Mouse (Mus musculus): ENCODE data around the gene Ccdc3. TPM values are rescaled to one million over a fixed set of nuclear protein-coding genes. Genes with fewer than 3 reads are reported as not detected.
"Not testable (repeated sequence)": the region's sequence is repeated elsewhere in the genome, so short reads cannot be mapped to it uniquely, and the experiment has no call there.

Ccdc3 gene
- polyA plus RNA-seq, 1 experiment from 2014 or later = 12.1 TPM

DNA sequence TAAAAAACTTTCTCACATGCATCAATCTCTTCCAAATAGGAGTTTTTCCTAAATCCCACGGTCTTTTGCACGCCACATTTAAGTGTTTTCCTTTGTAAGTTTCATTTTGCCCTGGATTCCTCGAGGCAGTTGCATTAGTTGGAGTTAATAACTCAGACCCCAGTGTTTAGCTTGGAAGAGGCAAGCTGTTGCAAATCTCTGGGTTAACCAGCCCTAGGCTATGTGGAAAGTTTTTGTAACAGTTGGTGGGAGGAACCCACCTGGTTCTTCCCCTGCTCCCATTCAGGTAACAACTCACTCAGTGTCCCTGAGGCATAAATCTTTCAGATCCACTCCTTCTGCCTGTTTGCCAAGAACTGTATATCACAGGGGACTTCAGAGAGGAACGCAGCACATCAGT lies 101.9 kb downstream of the Ccdc3 start:
- H3K27ac ChIP-seq = peak overlapping the region; percentile 26; the same call in 1 of the 2 replicates
- no peak for TF ChIP-seq CTCF (IDR thresholded peaks at IDR 0.05; ENCODE audit: low read depth)
- H3K4me1 ChIP-seq (replicated peaks; ENCODE audit: insufficient read depth, low read length) = no peaks in the 10 kb centered on the region
- no peak overlapping the region for H3K4me3 ChIP-seq (replicated peaks; ENCODE audit: low read depth, low read length)
- no peak for ATAC-seq (replicated peaks; ENCODE audit: low FRiP score, low read depth)
- WGBS = 50% methylated on average over 4 of the region's 4 CpGs
- no peaks in the 10 kb centered on the region for H3K36me3 ChIP-seq (ENCODE audit: insufficient read depth, low read length)
- no peak overlapping the region for H3K9ac ChIP-seq (ENCODE audit: low read depth, low read length)
- no peaks in the 10 kb centered on the region for H3K9me3 ChIP-seq (replicated peaks; ENCODE audit: low read length)
- DNase-seq (ENCODE audit: low spot score) = peak; percentile 52
- no peaks in the 10 kb centered on the region for H3K27me3 ChIP-seq (ENCODE audit: insufficient read depth, low read length)
- H3K4me2 ChIP-seq (ENCODE audit: low read length) = no peak overlapping the region

DNA sequence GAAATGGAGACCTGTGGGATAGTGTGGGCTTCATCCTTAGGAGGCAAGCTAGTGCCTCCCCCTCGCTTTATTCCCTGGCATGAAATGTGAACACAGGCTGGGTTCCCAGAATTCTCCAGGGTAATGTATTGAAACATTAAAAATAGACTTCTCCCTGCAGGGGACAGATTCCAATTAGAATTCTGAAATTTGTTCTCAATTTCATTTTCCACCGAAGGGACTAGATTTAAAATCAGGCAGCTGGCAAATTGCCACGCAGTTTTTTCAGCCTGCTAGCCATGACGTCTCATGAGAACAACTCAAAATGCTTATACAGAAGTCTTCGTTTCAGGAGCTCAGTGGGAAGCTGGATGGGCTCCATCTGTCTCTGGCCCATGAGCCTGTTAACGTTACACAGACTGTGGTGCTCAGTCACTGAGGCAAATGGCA lies 103.9 kb downstream of the Ccdc3 start:
- TF ChIP-seq CTCF (IDR thresholded peaks at IDR 0.05; ENCODE audit: low read depth) = no peak
- H3K36me3 ChIP-seq (ENCODE audit: insufficient read depth, low read length) = no peaks in the 10 kb centered on the region
- H3K4me1 ChIP-seq (replicated peaks; ENCODE audit: insufficient read depth, low read length) = no peaks in the 10 kb centered on the region
- no peak overlapping the region for H3K4me2 ChIP-seq (ENCODE audit: low read length)
- no peak overlapping the region for H3K9ac ChIP-seq (ENCODE audit: low read depth, low read length)
- no peak overlapping the region for H3K4me3 ChIP-seq (replicated peaks; ENCODE audit: low read depth, low read length)
- ATAC-seq (replicated peaks; ENCODE audit: low FRiP score, low read depth) (no peak), DNase-seq (ENCODE audit: low spot score) (peak; percentile 33)
- 49% methylated on average over 6 of the region's 6 CpGs for WGBS
- H3K27ac ChIP-seq = no peak overlapping the region
- no peaks in the 10 kb centered on the region for H3K27me3 ChIP-seq (ENCODE audit: insufficient read depth, low read length)
- H3K9me3 ChIP-seq (replicated peaks; ENCODE audit: low read length) = no peaks in the 10 kb centered on the region

GRCm38 (mm10) chr2:5249199-5249598 lies 111.6 kb downstream of the Ccdc3 start:
- H3K4me1 ChIP-seq (replicated peaks; ENCODE audit: insufficient read depth, low read length); H3K9me3 ChIP-seq (replicated peaks; ENCODE audit: low read length); H3K27me3 ChIP-seq (ENCODE audit: insufficient read depth, low read length); H3K9ac ChIP-seq (ENCODE audit: low read depth, low read length); ATAC-seq (replicated peaks; ENCODE audit: low FRiP score, low read depth); H3K27ac ChIP-seq; H3K36me3 ChIP-seq (ENCODE audit: insufficient read depth, low read length); H3K4me2 ChIP-seq (ENCODE audit: low read length); H3K4me3 ChIP-seq (replicated peaks; ENCODE audit: low read depth, low read length); DNase-seq (ENCODE audit: low spot score): not testable (repeated sequence)
- WGBS = 89% methylated on average over 6 of the region's 6 CpGs

DNA sequence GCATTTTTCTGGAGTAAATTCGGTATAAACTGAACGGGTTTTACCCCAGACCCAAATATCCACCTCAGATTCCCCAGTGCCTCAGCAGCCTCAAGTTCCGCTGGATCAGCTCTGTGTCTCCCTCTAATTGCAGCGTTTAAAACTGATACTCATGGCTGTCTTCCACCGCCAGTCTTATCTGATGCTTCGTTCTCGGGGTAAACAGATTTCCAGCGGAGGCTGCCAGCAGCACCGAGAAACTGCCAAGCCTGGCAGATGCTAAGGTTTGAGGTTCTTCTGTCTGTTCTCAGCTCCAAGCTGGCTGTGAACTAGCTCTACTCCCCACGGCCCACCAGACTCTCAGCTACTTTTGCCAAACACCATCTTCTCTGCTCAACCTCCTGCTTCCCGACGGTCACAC lies 112.4 kb downstream of the Ccdc3 start:
- H3K9ac ChIP-seq (ENCODE audit: low read depth, low read length) = no peak overlapping the region
- no peak overlapping the region for H3K4me3 ChIP-seq (replicated peaks; ENCODE audit: low read depth, low read length)
- H3K27ac ChIP-seq = no peak overlapping the region
- H3K27me3 ChIP-seq (ENCODE audit: insufficient read depth, low read length) = no peaks in the 10 kb centered on the region
- H3K4me2 ChIP-seq (ENCODE audit: low read length) = no peak overlapping the region
- H3K36me3 ChIP-seq (ENCODE audit: insufficient read depth, low read length) = no peaks in the 10 kb centered on the region
- no peak for ATAC-seq (replicated peaks; ENCODE audit: low FRiP score, low read depth)
- H3K4me1 ChIP-seq (replicated peaks; ENCODE audit: insufficient read depth, low read length) = no peaks in the 10 kb centered on the region
- no peaks in the 10 kb centered on the region for H3K9me3 ChIP-seq (replicated peaks; ENCODE audit: low read length)
- 66% methylated on average over 12 of the region's 12 CpGs for WGBS
- peak; percentile 22; the same call in 1 of the 2 replicates for TF ChIP-seq CTCF (IDR thresholded peaks at IDR 0.05; ENCODE audit: low read depth)
- DNase-seq (ENCODE audit: low spot score) = no peak

DNA sequence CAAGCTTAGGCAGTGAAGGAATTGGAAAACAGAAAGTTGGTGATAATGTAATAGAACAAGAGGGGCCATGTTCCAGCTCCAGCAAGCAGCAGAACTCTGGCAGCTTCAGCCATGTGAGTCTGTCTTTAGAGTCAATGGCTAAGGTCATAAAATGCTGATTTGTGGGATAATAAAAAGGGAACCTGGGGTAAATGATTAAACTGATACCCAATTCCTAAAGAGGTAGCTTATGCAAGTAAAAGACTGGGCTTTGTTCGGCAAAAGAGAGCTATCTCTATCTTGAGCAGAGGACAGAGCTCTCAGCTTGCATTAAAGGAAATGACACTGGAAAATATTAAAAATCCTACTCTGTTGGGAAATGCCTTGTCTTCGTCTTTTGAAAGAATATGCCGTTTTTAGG lies 120.7 kb downstream of the Ccdc3 start:
- Histone ChIP-seq H3K4me3 (replicated peaks; ENCODE audit: low read depth, low read length) (no peak overlapping the region), H3K27ac (no peak overlapping the region), H3K4me2 (ENCODE audit: low read length) (no peak overlapping the region), H3K27me3 (ENCODE audit: insufficient read depth, low read length) (no peaks in the 10 kb centered on the region), H3K9me3 (replicated peaks; ENCODE audit: low read length) (0 out of 2 replicates have a peak, but pooled peaks cover 4% of the 10 kb centered on the region), H3K36me3 (ENCODE audit: insufficient read depth, low read length) (no peaks in the 10 kb centered on the region), H3K4me1 (replicated peaks; ENCODE audit: insufficient read depth, low read length) (no peaks in the 10 kb centered on the region), H3K9ac (ENCODE audit: low read depth, low read length) (no peak overlapping the region)
- TF ChIP-seq CTCF (IDR thresholded peaks at IDR 0.05; ENCODE audit: low read depth) = no peak
- 65% methylated on average over 3 of the region's 3 CpGs for WGBS
- no peak for ATAC-seq (replicated peaks; ENCODE audit: low FRiP score, low read depth)
- DNase-seq (ENCODE audit: low spot score) = no peak

DNA sequence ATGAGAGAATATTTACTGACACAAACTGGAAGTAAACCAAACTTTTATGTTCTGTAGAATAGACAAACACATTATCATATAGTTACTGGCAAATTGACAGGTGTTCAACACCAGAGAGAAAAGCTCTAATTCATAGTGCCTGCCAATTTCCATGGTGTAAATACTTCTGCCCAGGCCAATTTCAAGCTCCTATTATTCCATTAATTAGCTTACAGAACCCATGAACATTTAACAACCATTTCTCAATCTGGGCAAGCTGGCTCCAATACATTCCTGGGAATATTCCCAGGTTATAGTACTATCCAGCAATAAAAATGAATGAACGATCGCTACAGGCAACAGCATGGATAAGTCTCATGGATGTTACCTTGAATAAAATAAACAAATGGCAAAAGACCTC lies 124.7 kb downstream of the Ccdc3 start:
- 94% methylated on average over 2 of the region's 2 CpGs for WGBS
- Histone ChIP-seq H3K27ac (no peak overlapping the region), H3K9me3 (replicated peaks; ENCODE audit: low read length) (0 out of 2 replicates have a peak, but pooled peaks cover 2% of the 10 kb centered on the region), H3K27me3 (ENCODE audit: insufficient read depth, low read length) (no peaks in the 10 kb centered on the region), H3K4me2 (ENCODE audit: low read length) (no peak overlapping the region), H3K4me1 (replicated peaks; ENCODE audit: insufficient read depth, low read length) (no peaks in the 10 kb centered on the region), H3K4me3 (replicated peaks; ENCODE audit: low read depth, low read length) (no peak overlapping the region), H3K36me3 (ENCODE audit: insufficient read depth, low read length) (no peaks in the 10 kb centered on the region), H3K9ac (ENCODE audit: low read depth, low read length) (no peak overlapping the region)
- ATAC-seq (replicated peaks; ENCODE audit: low FRiP score, low read depth) (no peak), DNase-seq (ENCODE audit: low spot score) (no peak)
- no peak for TF ChIP-seq CTCF (IDR thresholded peaks at IDR 0.05; ENCODE audit: low read depth)

DNA sequence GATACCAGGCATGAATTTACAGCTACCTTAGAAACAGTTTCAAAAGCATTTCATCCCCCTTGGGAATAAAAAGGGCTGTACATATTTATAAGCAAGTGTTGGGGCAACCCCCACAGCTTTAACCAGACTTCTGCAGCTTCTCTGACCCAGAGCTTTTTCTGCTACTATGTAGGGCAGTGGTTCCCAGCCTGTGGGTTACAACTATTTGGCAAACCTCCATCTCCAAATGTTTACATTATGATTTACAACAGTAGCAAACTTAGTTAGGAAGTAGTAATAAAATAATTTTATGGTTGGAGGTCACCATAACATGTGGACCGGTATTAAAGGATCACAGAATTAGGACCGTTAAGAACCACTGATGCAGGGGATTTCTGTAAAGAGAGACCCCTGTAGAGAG lies 130.4 kb downstream of the Ccdc3 start:
- H3K27me3 ChIP-seq (ENCODE audit: insufficient read depth, low read length) = no peaks in the 10 kb centered on the region
- H3K36me3 ChIP-seq (ENCODE audit: insufficient read depth, low read length) = no peaks in the 10 kb centered on the region
- H3K4me1 ChIP-seq (replicated peaks; ENCODE audit: insufficient read depth, low read length) = 0 out of 2 replicates have a peak, but pooled peaks cover 3% of the 10 kb centered on the region
- no peak overlapping the region for H3K27ac ChIP-seq
- WGBS = 20% methylated on average over 2 of the region's 2 CpGs
- no peak for TF ChIP-seq CTCF (IDR thresholded peaks at IDR 0.05; ENCODE audit: low read depth)
- peak; percentile 60 for DNase-seq (ENCODE audit: low spot score)
- H3K9ac ChIP-seq (ENCODE audit: low read depth, low read length) = no peak overlapping the region
- ATAC-seq (replicated peaks; ENCODE audit: low FRiP score, low read depth) = no peak
- no peak overlapping the region for H3K4me3 ChIP-seq (replicated peaks; ENCODE audit: low read depth, low read length)
- H3K4me2 ChIP-seq (ENCODE audit: low read length) = no peak overlapping the region
- no peaks in the 10 kb centered on the region for H3K9me3 ChIP-seq (replicated peaks; ENCODE audit: low read length)

Other genes starting within 250 kb of the Ccdc3 start
- 159 and 164 TPM in 2 replicates for gene Phyh, start 218.8 kb upstream of the Ccdc3 start, polyA plus RNA-seq (2015; fragmentation: Nextera tagmentation; extraction: Ambion mirVana)
- gene Ucma, start 161.7 kb upstream of the Ccdc3 start, polyA plus RNA-seq (2015; fragmentation: Nextera tagmentation; extraction: Ambion mirVana) = not detected in 2 replicates
- gene Mcm10, start 125.0 kb upstream of the Ccdc3 start, polyA plus RNA-seq (2015; fragmentation: Nextera tagmentation; extraction: Ambion mirVana) = 13.2 and 14.7 TPM in 2 replicates
- gene Optn, start 73.7 kb upstream of the Ccdc3 start, polyA plus RNA-seq (2015; fragmentation: Nextera tagmentation; extraction: Ambion mirVana) = 23.5 and 23.8 TPM in 2 replicates

Data from kidney, postnatal 0 days (tissue).